Mouse (Mus musculus): ENCODE data around the gene Nap1l5. TPM values are rescaled to one million over a fixed set of nuclear protein-coding genes. Genes with fewer than 3 reads are reported as not detected.

Gene Nap1l5
- 1.5 and 1.6 TPM in 2 replicates for polyA plus RNA-seq (2012; rRNA removed; ENCODE audit: low replicate concordance)

DNA sequence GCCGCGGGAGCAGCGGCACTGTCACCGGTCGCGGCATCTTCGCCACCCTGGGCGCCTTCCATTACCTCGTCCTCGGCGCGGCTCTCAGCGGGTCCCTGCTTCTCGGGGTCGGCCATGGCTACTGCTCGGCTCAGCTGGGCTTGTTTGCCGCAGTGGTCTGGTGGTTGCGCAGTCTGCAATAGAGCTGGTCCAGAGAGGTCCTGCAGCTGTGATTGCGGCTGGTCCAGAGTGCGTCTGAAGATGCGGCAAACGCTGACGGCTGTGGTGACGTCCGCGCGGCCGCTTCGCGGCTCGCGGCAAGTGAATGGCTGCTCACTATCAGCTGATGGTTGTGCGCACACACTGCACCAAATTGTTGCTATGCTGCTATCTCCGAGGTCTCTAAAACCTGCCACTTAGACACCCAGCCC, at the start of gene Nap1l5:
TSS of gene Nap1l5 (minus strand) at position 225 of the 410 bp plus-strand sequence.

Other genes starting within 250 kb of the Nap1l5 start
- 12.4 and 12.6 TPM in 2 replicates for gene Herc3, start 75.6 kb downstream of the Nap1l5 start, polyA plus RNA-seq (2012; rRNA removed; ENCODE audit: low replicate concordance)
- 17.3 and 26.1 TPM in 2 replicates for gene Fam13a, start 117.5 kb upstream of the Nap1l5 start, polyA plus RNA-seq (2012; rRNA removed; ENCODE audit: low replicate concordance)

Measured in subcutaneous adipose tissue, adult 2 months (tissue).